Mouse (Mus musculus) megakaryocyte, adult 5-6 weeks (primary cell): ENCODE measurements at regions not wholly inside any gene's neighbourhood (a gene's known extent, or its start where the extent isn't known, plus 50 kb on each side); places are given as distances from the start of the nearest gene placed in this dataset.
A peak's percentile ranks its signal among the peaks of the same experiment; 100 is the strongest.

Experiments
- ATAC-seq: 2 replicates; pipeline ENCODE4 v1.8.0; 2016; ENCODE audit warnings: mild to moderate bottlenecking, inconsistent platforms; ENCODE audit not compliant: poor library complexity, severe bottlenecking

DNA sequence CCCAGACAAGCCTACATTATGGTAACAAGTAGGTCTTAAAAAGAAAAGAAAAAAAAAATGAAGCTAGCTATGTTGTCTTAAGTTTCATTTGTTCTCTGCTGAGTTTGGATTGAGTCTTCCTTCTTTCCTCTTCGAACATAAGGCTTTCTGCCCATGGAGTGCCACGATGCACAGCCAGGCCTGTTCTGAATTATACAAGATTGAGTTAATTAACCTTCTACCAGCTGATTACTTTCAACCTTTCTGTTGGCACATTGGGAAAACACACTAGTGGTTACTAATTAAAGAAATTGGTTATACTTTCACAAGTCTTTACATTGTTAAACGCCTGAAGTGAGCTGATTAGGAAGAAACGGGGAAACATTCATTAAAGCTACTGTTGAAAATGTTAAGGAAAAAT is 155.5 kb upstream of the Sptlc3 start:
- no peak for ATAC-seq

DNA sequence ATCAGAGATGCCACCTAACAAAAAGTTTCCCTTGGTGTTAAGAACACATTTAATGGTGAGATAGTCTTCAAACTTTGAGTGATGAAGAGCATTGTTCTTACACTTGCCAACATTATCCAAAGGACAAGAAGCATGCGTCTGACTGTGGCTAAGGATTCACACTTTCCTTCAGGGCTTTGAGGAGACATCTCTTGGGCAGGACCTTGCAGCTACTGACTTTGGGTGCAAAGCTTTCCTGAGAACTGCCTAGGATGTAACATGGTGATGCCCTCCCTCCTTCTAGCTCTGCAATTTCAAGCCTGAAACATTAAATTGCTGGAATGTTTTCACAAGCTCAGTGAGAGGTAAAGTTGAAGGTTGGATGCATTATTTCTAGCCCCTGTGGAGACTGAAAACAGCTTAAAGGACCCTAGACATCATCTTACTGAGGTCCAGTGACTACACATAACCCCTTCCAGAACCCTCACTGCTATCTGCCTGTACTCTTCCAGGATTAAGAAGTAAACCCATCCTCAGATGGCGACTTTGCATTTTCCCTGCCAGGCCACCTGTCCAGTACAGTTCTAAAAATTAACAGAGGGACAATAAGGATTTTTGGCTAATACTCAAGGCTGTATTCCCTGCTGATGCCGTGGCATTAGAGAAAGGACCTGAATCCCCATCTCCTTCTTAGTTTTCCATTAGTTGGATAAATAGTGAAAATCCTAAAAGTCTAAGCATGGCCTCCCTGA is 137.3 kb upstream of the Sptlc3 start:
- ATAC-seq = no peak

DNA sequence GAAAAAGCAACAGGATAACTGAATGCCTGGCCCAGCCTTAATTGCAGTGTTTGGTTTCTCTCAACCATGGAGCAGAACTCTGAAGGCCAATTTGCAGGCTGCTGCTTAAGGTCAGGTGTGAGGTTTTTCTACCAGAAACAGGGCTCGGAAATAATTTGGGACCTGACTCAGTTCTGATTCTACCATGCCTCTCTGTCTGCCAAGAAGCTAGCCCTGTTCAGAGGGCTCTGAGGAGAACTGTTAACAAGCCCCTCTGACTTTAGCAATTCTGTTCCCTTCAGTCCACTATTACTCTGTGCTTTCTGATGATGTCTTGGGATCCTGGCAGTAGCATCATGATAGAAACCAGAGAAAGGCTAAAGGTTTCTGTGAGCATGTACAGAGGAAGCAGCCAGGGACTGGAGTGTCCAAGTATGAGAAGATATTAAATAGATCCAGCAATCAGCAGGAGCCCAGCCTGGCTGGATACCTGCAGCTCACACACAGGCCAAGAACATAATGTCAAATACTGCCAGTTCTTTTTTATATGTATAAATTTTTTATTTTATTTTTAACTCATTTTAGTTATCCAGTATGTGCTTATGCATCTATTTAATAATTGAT is 131.4 kb upstream of the Sptlc3 start:
- ATAC-seq = no peak

DNA sequence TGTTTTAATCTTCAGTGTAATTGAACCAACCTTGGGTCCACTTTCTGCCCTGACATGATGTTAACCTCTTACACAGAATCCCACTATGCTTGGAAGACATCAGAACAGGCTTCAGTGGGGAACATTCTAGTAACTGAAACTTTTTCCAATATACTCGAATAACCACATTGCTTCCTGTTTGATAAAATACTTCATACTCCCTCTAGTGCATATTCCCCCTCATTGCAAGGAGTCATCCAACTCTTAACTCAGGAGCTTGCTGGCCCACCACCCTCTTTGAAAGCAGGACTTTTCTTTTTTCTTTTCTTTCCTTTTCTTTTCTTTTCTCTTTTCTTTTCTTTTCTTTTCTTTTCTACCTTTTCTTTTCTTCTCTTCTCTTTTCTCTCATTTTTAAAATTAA is 123.6 kb upstream of the Sptlc3 start:
- ATAC-seq = no peak

DNA sequence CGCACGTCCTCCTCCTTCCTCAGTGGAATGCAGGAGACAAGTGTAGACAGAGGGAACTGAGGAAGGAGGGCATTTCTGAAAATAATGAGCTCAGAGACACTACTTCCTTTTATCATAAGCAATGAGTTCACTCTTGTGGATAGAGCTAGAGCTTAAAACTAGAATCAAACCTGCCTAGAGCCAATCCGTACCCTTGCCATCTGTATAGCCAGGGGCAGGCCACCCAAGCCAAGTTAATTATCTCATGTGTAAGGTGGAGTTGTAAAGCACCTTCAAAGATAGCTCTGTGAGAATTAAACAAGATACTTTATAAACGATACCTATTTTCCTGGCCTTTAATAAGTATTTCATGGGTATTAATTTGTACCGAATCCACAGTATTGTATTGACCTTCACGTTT is 113.4 kb upstream of the Sptlc3 start:
- no peak for ATAC-seq

DNA sequence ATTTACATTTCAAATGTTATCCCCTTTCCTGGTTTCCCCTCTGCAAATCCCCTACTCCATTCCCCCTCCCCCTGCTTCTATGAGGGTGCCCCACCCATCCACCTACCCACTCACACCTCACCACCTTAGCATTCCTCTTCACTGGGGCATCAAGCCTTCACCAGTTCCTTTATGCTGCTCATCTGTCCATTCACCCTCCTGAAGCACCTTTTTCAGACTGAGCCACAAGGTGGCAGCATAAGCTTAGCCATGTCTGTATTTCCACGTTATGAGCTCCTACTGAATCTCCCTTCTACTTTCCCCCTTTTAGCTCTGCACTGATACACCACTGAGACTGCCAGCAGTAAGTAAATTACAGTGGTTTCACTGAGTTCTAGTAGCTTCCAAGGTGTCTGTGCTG is 112.1 kb upstream of the Sptlc3 start:
- peak; percentile 56 for ATAC-seq

DNA sequence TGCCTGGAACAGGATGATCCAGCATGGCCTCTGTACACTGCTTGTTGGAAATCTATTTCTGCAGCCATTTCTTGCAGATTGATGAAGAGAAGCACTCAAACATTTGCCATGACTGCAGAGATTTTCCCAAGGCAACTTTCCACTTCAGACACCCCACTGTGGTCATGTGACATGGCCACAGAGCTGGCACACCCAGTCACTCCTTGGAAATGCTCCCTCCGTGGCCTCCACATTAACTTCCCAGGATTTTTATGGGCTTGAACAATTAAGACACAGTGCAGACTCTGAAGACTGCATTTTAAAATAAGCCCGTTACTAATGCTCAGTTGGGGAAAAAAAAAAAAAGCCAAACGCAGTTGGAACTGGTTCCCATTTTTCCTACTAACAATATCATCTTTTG is 80.2 kb upstream of the Sptlc3 start:
- ATAC-seq = no peak

- no peak for ATAC-seq
Measured at GRCm38 (mm10) chr2:139417506-139417905, 76.2 kb upstream of the Sptlc3 start.

DNA sequence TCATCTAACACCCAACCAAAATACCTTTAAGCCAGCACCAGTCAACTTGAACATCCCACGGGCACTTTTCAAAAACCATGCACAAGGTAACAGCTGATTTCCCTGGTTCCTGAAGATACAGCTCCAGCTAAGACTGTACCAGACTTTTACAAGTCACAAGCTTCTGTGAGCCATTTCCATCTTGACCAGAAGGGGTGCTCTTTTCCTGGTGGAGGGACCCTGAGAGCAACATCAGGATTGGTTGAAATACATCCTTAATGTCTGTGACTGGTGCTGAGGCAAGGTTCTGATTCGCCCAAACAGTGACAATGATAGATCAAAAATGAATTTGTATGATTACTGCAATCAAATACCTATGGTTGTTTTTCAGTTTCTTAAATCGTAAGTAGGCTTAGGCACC is 71.0 kb upstream of the Sptlc3 start:
- ATAC-seq = no peak

DNA sequence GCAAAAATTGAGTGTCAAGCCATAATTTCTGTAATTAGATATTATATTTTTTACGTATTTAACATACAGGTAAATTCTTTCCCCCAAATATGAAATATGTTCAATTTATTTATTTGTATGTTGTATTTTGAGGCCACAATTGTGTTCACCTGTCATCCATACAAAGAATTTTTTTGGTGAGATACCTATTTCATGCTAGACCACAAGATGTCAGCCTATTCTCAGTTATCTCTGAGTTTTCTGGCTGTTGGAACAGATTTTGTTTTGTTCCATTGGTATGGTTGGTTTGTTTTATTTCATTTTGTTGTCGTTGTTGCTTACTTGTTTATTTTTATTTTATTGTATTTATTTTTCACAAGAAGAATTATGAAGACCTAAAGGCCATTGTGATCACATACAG is 70.3 kb upstream of the Sptlc3 start:
- ATAC-seq = no peak
